ENCODE assay signal across 17 mouse cellular contexts in genomic region chr19:6846050-6846449, GRCm38 (mm10).
"Had no signal": no experiment of that assay in that cellular context is flagged by ENCODE, and none has a peak within 500 bp of the region (broad histone marks: within the 10 kb centered on the region; RNA-seq: fewer than 3 reads in every experiment).

No protein-coding gene starts in this region.

- H3K9me3 ChIP-seq: lung, embryonic 15.5 days; megakaryocyte, embryonic 14.5 days; midbrain, embryonic 13.5 days; midbrain, embryonic 15.5 days; neural tube, embryonic 12.5 days; stomach, embryonic 15.5 days had no signal

- ATAC-seq: liver, postnatal 0 days; lung, postnatal 0 days; midbrain, embryonic 13.5 days; midbrain, embryonic 15.5 days had no signal

- H3K36me3 ChIP-seq: lung, embryonic 15.5 days; midbrain, embryonic 13.5 days; midbrain, embryonic 15.5 days; neural tube, embryonic 12.5 days; stomach, embryonic 15.5 days had no signal

- H3K27me3 ChIP-seq: megakaryocyte, embryonic 14.5 days had no signal

- H3K4me3 ChIP-seq: lung, embryonic 15.5 days; megakaryocyte, embryonic 14.5 days; midbrain, embryonic 13.5 days; midbrain, embryonic 15.5 days; neural tube, embryonic 12.5 days; stomach, embryonic 15.5 days had no signal

- DNase-seq: liver, postnatal 0 days; lung, adult 2 months; lung, postnatal 14 days; lung, postnatal 36 days; thymus, adult 2 months; thymus, postnatal 25 days; thymus, postnatal 4 days had no signal

- H3K4me2 ChIP-seq: lung, embryonic 15.5 days; midbrain, embryonic 11.5 days; midbrain, embryonic 13.5 days; midbrain, embryonic 15.5 days; neural tube, embryonic 12.5 days; stomach, embryonic 15.5 days had no signal

- H3K27ac ChIP-seq: lung, embryonic 15.5 days; macrophage; midbrain, embryonic 13.5 days; midbrain, embryonic 15.5 days; neural tube, embryonic 12.5 days; stomach, embryonic 15.5 days; stomach, postnatal 0 days had no signal

- H3K9ac ChIP-seq: liver, postnatal 0 days; lung, embryonic 15.5 days; midbrain, embryonic 13.5 days; midbrain, embryonic 15.5 days; neural tube, embryonic 12.5 days; stomach, embryonic 15.5 days had no signal
